Mouse (Mus musculus) brain, embryonic 14.5 days (tissue): ENCODE results near the gene Slc39a11.

ENCODE experiments used
- CTCF ChIP-seq: fragments of 200-500 bp; IDR thresholded peaks from 2 replicates; pipeline ENCODE4 v1.5.1; 2012; ENCODE audit warnings: inconsistent platforms, mild to moderate bottlenecking, moderate library complexity, borderline replicate concordance; ENCODE audit not compliant: insufficient read depth, insufficient read length; ENCODE audit errors: extremely low read depth
- POLR2A ChIP-seq: fragments of 200-500 bp; IDR thresholded peaks from 2 replicates; pipeline ENCODE4 v1.6.1; 2012; ENCODE audit warnings: mild to moderate bottlenecking, inconsistent platforms, borderline replicate concordance; ENCODE audit not compliant: poor library complexity, insufficient read depth, insufficient read length, severe bottlenecking; ENCODE audit errors: extremely low read depth

DNA sequence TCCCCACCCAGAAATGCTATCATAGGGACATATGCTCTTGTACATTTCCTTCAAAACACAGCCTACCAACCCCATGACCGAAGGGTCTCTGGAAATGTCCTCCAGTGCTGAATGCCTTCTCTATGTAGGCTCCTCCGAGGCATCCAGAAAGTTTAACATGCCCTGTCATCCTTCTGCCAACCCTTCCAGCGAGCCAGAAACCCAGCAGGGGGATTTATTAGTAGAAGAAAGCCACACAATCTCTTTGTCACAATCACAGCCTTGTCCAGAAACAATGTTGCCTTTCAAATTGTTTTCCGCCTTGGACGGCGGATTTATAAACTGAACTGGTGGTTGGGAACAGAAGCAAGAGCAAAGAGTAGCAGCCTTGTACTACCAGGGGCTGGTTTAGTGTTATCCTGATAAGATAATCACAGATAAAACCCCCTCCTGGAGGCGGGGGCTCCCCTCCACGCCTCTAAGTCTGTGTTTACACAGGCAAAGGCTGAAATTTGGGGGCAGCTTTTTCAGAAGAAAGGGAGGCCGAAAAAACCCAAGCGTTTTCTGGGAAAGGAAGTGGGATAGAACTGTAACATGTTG lies 372.8 kb downstream of the Slc39a11 start:
- TF ChIP-seq POLR2A (no peak), CTCF (no peak)
